Mouse (Mus musculus) CH12.LX (cell line): ENCODE results near the gene H2-M11. TPM values are rescaled to one million over a fixed set of nuclear protein-coding genes. Genes with fewer than 3 reads are reported as not detected.

Source experiments
- DNase-seq: peaks from one replicate; pipeline ENCODE4 v3.0.0-alpha.2; 2013; ENCODE audit errors: extremely low read depth
- H3K27ac ChIP-seq: 2 replicates; pipeline ENCODE4 v1.5.1; 2012; ENCODE audit warnings: low read depth, mild to moderate bottlenecking, control low read depth, moderate library complexity; ENCODE audit not compliant: insufficient read depth
- H3K27me3 ChIP-seq: replicated peaks from 2 replicates; pipeline ENCODE3; 2012; ENCODE audit warnings: inconsistent platforms
- H3K36me3 ChIP-seq, 2 experiments: replicated peaks in 1 of 2; 2 replicates each; pipeline versions ENCODE3 to v1.6.1; 2012; ENCODE audit warnings: inconsistent platforms in 1 of 2, low read length in 1 of 2, mild to moderate bottlenecking in 1 of 2, mixed read lengths in 1 of 2, moderate library complexity in 1 of 2; ENCODE audit not compliant: control insufficient read depth in 1 of 2, insufficient read depth in 1 of 2
- H3K4me1 ChIP-seq, 2 experiments: 2 replicates each; pipeline ENCODE4 v1.6.1; 2012; ENCODE audit warnings: inconsistent platforms in 1 of 2, moderate library complexity in 1 of 2; ENCODE audit not compliant: insufficient read depth in 2 of 2, control insufficient read depth in 1 of 2
- H3K4me2 ChIP-seq: 2 replicates; pipeline ENCODE4 v1.6.1; 2012; ENCODE audit warnings: low read depth, mild to moderate bottlenecking, control low read depth; ENCODE audit not compliant: poor library complexity, insufficient read depth, severe bottlenecking
- H3K4me3 ChIP-seq, 3 experiments: fragments of 150-350 bp in 1 of 3; sonication (generic) in 1 of 3; replicated peaks in 1 of 3; 2 replicates each; pipeline versions ENCODE3 to v1.5.1; 2011 to 2012; ENCODE audit warnings: low read depth in 2 of 3, low read length in 2 of 3, mild to moderate bottlenecking in 2 of 3, moderate library complexity in 2 of 3, control low read depth in 1 of 3, improper control_type of control experiment in 1 of 3, inconsistent platforms in 1 of 3, mixed read lengths in 1 of 3; ENCODE audit not compliant: poor library complexity in 1 of 3
- H3K79me2 ChIP-seq: replicated peaks from 2 replicates; pipeline ENCODE4 v1.6.1; 2012; ENCODE audit warnings: mild to moderate bottlenecking, moderate library complexity; ENCODE audit not compliant: control insufficient read depth, poor library complexity, insufficient read depth, severe bottlenecking; ENCODE audit errors: extremely low read depth
- H3K9ac ChIP-seq: 2 replicates; pipeline ENCODE4 v1.6.1; 2012; ENCODE audit warnings: low read depth, mild to moderate bottlenecking, control low read depth, moderate library complexity; ENCODE audit not compliant: insufficient read depth
- H3K9me3 ChIP-seq: replicated peaks from 2 replicates; pipeline ENCODE3; 2012; ENCODE audit warnings: low read length, inconsistent platforms, mixed read lengths
- CHD1 ChIP-seq: IDR thresholded peaks from 2 replicates; pipeline ENCODE4 v1.6.1; 2012; ENCODE audit warnings: low read depth, low read length, improper control_type of control experiment, inconsistent platforms
- ELF1 ChIP-seq: IDR thresholded peaks from 2 replicates; pipeline ENCODE4 v1.6.1; 2014; ENCODE audit warnings: low read depth, mild to moderate bottlenecking, inconsistent platforms, low read length, improper control_type of control experiment
- ETS1 ChIP-seq: conservative IDR thresholded peaks from 2 replicates; pipeline ENCODE4 v1.6.1; 2012; ENCODE audit warnings: low read depth, mild to moderate bottlenecking, inconsistent platforms, low read length, improper control_type of control experiment, moderate library complexity
- GABPA ChIP-seq: IDR thresholded peaks from 2 replicates; pipeline ENCODE4 v1.6.1; 2012; ENCODE audit warnings: low read depth, low read length, improper control_type of control experiment, inconsistent platforms; ENCODE audit not compliant: insufficient replicate concordance
- HCFC1 ChIP-seq: IDR thresholded peaks from 2 replicates; pipeline ENCODE4 v1.6.1; 2012; ENCODE audit warnings: low read depth, mild to moderate bottlenecking, inconsistent platforms, low read length, improper control_type of control experiment
- IRF4 ChIP-seq: IDR thresholded peaks from 2 replicates; pipeline ENCODE4 v1.6.1; 2014; ENCODE audit warnings: low read depth, mild to moderate bottlenecking, inconsistent platforms, low read length, improper control_type of control experiment
- JUN ChIP-seq: IDR thresholded peaks from 2 replicates; pipeline ENCODE4 v1.6.1; 2011; ENCODE audit warnings: low read depth, mild to moderate bottlenecking, low read length, improper control_type of control experiment, moderate library complexity; ENCODE audit not compliant: insufficient read depth
- KAT2A ChIP-seq: IDR thresholded peaks from 2 replicates; pipeline ENCODE4 v1.6.1; 2012; ENCODE audit warnings: low read length, improper control_type of control experiment, inconsistent platforms; ENCODE audit not compliant: insufficient replicate concordance
- MAFK ChIP-seq: IDR thresholded peaks from 2 replicates; pipeline ENCODE4 v1.6.1; 2011; ENCODE audit warnings: low read length, improper control_type of control experiment; ENCODE audit not compliant: insufficient replicate concordance
- MAX ChIP-seq: IDR thresholded peaks from 2 replicates; pipeline ENCODE4 v1.6.1; 2011; ENCODE audit warnings: low read length, improper control_type of control experiment
- MAZ ChIP-seq: IDR thresholded peaks from 2 replicates; pipeline ENCODE4 v1.6.1; 2012; ENCODE audit warnings: low read depth, mild to moderate bottlenecking, inconsistent platforms, low read length, improper control_type of control experiment, moderate library complexity
- MEF2A ChIP-seq: IDR thresholded peaks from 2 replicates; pipeline ENCODE4 v1.6.1; 2014; ENCODE audit warnings: low read depth, mild to moderate bottlenecking, inconsistent platforms, low read length, improper control_type of control experiment, borderline replicate concordance
- MYC ChIP-seq: IDR thresholded peaks from 2 replicates; pipeline ENCODE4 v1.6.1; 2011; ENCODE audit warnings: low read depth, mild to moderate bottlenecking, improper control_type of control experiment, low read length
- NRF1 ChIP-seq: IDR thresholded peaks from 2 replicates; pipeline ENCODE4 v1.6.1; 2014; ENCODE audit warnings: low read depth, mild to moderate bottlenecking, inconsistent platforms, low read length, improper control_type of control experiment, moderate library complexity
- PAX5 ChIP-seq: IDR thresholded peaks from 2 replicates; pipeline ENCODE4 v1.6.1; 2012; ENCODE audit warnings: low read length, inconsistent platforms, mixed read lengths
- POLR2AphosphoS2 ChIP-seq: IDR thresholded peaks from 2 replicates; pipeline ENCODE4 v1.6.1; 2011; ENCODE audit warnings: low read depth, low read length, improper control_type of control experiment
- RAD21 ChIP-seq: IDR thresholded peaks from 2 replicates; pipeline ENCODE4 v1.6.1; 2011; ENCODE audit warnings: low read depth, mild to moderate bottlenecking, low read length, improper control_type of control experiment, moderate library complexity
- SIN3A ChIP-seq: IDR thresholded peaks from 2 replicates; pipeline ENCODE4 v1.6.1; 2012; ENCODE audit warnings: low read length, improper control_type of control experiment, inconsistent platforms
- TBP ChIP-seq: conservative IDR thresholded peaks from 2 replicates; pipeline ENCODE4 v1.6.1; 2011; ENCODE audit warnings: low read depth, low read length, improper control_type of control experiment
- TCF12 ChIP-seq: IDR thresholded peaks from 2 replicates; pipeline ENCODE4 v1.6.1; 2014; ENCODE audit warnings: low read depth, mild to moderate bottlenecking, inconsistent platforms, low read length, improper control_type of control experiment
- UBTF ChIP-seq: IDR thresholded peaks from 2 replicates; pipeline ENCODE4 v1.6.1; 2012; ENCODE audit warnings: low read depth, mild to moderate bottlenecking, inconsistent platforms, low read length, improper control_type of control experiment, moderate library complexity
- ZKSCAN1 ChIP-seq: IDR thresholded peaks from 2 replicates; pipeline ENCODE4 v1.6.1; 2012; ENCODE audit warnings: low read depth, inconsistent platforms, low read length, improper control_type of control experiment, borderline replicate concordance
- ZMIZ1 ChIP-seq: IDR thresholded peaks from 2 replicates; pipeline ENCODE4 v1.6.1; 2012; ENCODE audit warnings: low read depth, mild to moderate bottlenecking, inconsistent platforms, low read length, improper control_type of control experiment
- ZNF384 ChIP-seq: IDR thresholded peaks from 2 replicates; pipeline ENCODE4 v1.6.1; 2012; ENCODE audit warnings: low read depth, low read length, improper control_type of control experiment, inconsistent platforms
- dilution Hi-C: fragments of 300-500 bp; cut with MboI; formaldehyde crosslinking; loops from 2 replicates; pipeline ENCODE4 v1.14.3; 2020; ENCODE audit warnings: low sequenced_read_pairs; ENCODE audit not compliant: extremely low pct_unique_long_range_greater_than_20kb, extremely low pct_ligation_motif_present
- in situ Hi-C: fragments of 300-500 bp; cut with MboI; formaldehyde crosslinking; loops from 3 replicates; pipeline ENCODE4 v1.14.3; 2019; ENCODE audit warnings: low sequenced_read_pairs, low pct_ligation_motif_present, low pct_unique_long_range_greater_than_20kb, mixed read lengths
- polyA plus RNA-seq: library from polyadenylated mRNA; unstranded; fragments of >175 nt; gene quantifications from 2 replicates; pipeline ENCODE4 v1.2.1, GENCODE M21; 2012; ENCODE audit warnings: low read depth; ENCODE audit not compliant: insufficient read length
- total RNA-seq, 2 experiments: library from RNA; depleted of rRNA; stranded (reverse); fragments of 300-350 nt in 1 of 2; fragments of >200 nt in 1 of 2; gene quantifications; 2 replicates each; pipeline ENCODE4 v1.2.3; 2012 to 2014

The H2-M11 gene
- not detected in 2 replicates for total RNA-seq (2012; rRNA removed)
- total RNA-seq (2014; rRNA removed), result not detected in 2 replicates
- not detected in 2 replicates for polyA plus RNA-seq

DNA sequence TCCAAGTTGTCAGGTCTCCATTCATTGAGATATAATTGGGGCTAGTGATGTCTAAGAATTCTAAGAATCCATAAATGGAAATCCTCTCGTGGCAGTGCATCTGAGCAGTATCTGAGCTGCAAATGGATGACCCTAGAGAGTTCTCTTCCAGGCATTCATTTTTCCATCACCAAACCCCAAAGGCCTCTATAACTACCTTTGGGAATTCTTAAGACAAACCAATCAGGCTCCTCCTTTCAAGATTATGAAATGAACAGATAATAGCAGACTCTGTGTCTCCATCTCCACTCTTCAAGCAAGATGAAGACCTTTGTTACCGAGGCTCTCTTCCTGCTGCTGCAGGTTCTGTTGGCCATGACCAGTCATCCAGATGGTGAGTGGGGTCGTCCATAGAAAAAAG lies at the start of gene H2-M11:
Gene H2-M11 (plus strand): TSS at position 301 of the 400 bp plus-strand sequence.
- Histone ChIP-seq H3K4me1 (no peaks in the 10 kb centered on the region), H3K4me3 (no peak within 1 kb of the TSS), H3K9me3 (no peaks in the 10 kb centered on the region), H3K79me2 (no peaks in the 10 kb centered on the region), H3K27ac (no peak within 1 kb of the TSS), H3K9ac (no peak within 1 kb of the TSS), H3K27me3 (peaks cover 67% of the 10 kb centered on the region), H3K4me2 (no peak within 1 kb of the TSS), H3K36me3 (no peaks in the 10 kb centered on the region)
- DNase-seq, result no peak
- in situ Hi-C loops (no loop called here), dilution Hi-C loops (no loop called here)
- no peak for TF ChIP-seq CHD1
- no peak for TF ChIP-seq KAT2A
- no peak for TF ChIP-seq ZNF384
- TF ChIP-seq GABPA, result no peak
- no peak for TF ChIP-seq UBTF
- no peak for TF ChIP-seq TCF12
- no peak for TF ChIP-seq MEF2A

GRCm38 (mm10) chr17:36500435-36500834 lies 46.4 kb upstream of the H2-M11 start:
- in situ Hi-C loops (no loop called here), dilution Hi-C loops (no loop called here)

More at GRCm38 (mm10) chr17:36500435-36500834, 46.4 kb upstream of the H2-M11 start:
- Histone ChIP-seq H3K27me3 (peaks cover 90% of the 10 kb centered on the region), H3K4me3 (no peak overlapping the region), H3K9me3 (no peaks in the 10 kb centered on the region), H3K36me3 (no peaks in the 10 kb centered on the region), H3K27ac (no peak overlapping the region), H3K9ac (no peak overlapping the region), H3K4me2 (no peak overlapping the region), H3K79me2 (no peaks in the 10 kb centered on the region), H3K4me1 (no peaks in the 10 kb centered on the region)
- no peak for TF ChIP-seq TCF12
- TF ChIP-seq HCFC1, result no peak
- TF ChIP-seq MYC, result no peak
- TF ChIP-seq ZMIZ1, result no peak
- no peak for TF ChIP-seq POLR2AphosphoS2
- no peak for TF ChIP-seq TBP
- TF ChIP-seq JUN, result no peak
- no peak for TF ChIP-seq RAD21
- TF ChIP-seq IRF4, result no peak
- TF ChIP-seq MAX, result no peak
- no peak for TF ChIP-seq ZKSCAN1
- TF ChIP-seq MAFK, result no peak
- TF ChIP-seq ELF1, result no peak
- TF ChIP-seq SIN3A, result no peak
- TF ChIP-seq MAZ, result no peak
- TF ChIP-seq ETS1, result no peak
- no peak for TF ChIP-seq PAX5
- no peak for TF ChIP-seq UBTF
- no peak for TF ChIP-seq NRF1
- no peak for DNase-seq
